Mouse (Mus musculus) cerebellum, postnatal 10 days (tissue): ENCODE measurements around the gene Crocc.

ENCODE experiments used
- DNase-seq, 2 experiments: peaks; one replicate each; pipeline ENCODE4 v3.0.0; 2021; ENCODE audit warnings: mixed read lengths in 2 of 2

The Crocc gene

DNA sequence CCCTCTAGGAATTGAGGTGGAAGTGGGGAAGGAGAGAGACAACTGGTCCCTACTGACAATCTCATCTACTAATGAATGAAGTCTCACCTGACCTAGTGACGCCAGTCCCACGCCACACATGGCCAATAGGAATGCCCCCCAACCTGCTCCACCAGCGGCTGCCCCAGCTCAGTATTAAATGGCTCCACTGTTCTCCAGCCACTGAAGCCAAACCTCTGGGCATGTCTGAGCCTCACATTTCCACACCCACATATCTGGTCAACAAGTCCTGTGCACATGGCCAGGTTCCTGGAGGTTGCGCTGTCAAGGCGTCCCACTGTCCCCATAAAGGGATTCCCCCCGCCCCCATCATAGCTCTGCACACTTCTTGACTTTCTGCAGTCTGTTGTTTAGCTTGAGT is 75.8 kb downstream of the Crocc start:
- DNase-seq, result no peak

DNA sequence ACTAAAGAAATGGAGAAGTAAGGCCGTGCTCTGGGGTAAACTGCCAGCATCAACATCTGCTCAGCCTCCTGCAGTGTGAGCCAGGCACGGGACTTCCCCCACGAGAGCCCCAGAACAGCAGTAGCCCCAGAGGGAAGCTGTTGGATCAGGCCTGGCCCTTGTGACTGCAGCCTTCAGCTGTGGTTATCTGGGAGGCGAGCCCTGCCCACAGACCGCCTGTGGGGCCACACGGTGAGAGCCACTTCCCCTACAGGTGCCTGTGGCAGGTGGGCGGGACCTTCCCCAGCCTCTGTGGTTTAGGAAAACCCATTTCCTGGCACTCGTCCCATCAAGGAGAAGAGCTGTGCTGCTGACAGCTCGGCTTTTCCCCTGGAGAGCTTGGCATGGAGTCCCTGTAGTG is 76.9 kb downstream of the Crocc start:
- peak in 1 of 2 experiments; percentile 42 for DNase-seq

DNA sequence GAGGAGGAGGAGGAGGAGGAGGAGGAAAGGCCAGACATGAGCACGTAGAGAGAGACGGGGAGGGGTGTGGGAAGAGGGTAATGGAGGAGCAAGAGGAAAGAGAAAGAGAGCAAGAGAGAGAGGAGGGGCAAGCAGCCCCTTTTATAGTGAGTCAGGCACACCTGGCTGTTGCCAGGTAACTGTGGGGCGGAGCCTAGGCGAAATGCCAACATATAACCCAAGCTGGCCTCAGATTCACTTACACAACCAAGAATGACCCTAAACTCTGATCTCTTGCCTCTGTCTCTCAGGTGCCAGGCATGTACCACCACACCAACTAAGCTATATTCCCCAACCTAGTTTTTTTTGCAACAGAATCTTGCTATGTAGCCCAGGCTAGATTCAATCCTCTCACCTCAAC is 77.5 kb downstream of the Crocc start:
- no peak for DNase-seq

DNA sequence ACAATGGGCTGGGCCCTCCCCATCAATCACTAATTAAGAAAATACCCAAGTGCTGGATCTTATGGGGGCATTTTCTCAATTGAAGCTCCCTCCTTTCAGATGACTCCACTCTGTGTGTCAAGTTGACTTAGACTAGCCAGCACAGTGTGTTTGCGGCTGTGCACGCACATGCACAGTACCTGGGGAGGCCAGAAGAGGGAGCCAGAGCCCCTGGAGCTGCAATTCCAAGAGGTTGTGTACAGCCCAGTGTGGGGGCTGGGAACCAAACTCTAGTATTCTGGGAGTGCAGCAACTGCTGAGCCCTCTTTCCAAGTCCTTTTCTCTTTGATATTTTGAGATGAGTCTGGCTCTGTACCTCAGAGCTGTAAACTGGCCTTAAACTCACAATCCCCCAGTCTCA is 78.7 kb downstream of the Crocc start:
- DNase-seq, result peak in 1 of 2 experiments; percentile 32

DNA sequence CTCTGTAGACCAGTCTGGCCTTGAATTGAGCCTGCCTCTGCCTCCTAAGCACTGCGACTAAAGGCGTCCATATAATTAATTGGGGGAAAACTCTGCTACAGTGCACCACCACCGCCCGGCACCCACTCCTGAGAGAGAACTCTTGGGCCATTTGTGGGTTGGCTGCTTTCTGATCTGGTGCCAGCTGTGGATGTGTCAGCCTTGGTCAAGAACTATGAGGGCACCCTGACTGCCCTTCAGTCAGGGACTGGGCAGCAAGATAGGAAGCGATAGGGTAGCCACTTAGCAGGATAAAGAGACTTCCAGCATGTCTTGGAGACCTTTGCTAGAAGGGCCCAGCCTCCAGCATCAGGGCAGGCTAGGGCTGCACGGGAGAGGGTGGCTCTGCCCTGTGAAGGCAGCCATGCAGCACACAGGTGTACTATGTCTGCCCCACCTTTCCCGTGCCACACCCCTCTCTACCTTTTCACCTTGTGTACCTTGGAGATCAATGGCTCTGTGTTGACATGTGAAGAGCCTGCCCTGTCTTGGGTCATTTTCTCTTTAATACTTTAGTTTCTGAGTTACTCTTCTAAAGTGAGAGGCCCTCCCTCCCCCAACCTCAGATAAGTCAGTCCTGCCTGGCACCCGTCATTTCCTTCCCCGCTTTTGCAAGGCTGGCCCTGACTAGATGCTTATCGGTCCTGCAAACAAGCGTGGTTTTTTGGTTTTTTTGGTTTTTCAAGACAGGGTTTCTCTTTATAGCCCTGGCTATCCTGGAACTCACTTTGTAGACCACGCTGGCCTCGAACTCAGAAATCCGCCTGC is 82.3 kb downstream of the Crocc start:
- DNase-seq, result no peak

DNA sequence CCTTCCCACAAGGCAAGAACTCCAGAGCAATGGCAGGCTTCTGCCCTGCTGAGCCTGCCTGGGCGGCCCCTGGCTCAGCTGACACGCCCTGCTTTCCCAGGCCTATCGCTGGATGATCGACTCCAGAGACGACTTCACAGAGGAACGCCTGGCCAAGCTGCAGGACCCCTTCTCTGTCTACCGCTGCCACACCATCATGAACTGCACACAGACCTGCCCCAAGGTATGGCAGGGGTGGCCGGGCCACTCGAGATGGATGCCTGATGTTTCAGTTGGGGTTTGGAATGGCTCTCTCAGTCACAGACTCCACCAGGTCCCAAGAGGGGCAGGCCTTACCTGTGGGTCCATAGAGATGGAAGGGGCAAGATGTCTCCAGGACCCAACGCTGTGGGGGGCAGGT is 83.1 kb downstream of the Crocc start:
- DNase-seq, result no peak

DNA sequence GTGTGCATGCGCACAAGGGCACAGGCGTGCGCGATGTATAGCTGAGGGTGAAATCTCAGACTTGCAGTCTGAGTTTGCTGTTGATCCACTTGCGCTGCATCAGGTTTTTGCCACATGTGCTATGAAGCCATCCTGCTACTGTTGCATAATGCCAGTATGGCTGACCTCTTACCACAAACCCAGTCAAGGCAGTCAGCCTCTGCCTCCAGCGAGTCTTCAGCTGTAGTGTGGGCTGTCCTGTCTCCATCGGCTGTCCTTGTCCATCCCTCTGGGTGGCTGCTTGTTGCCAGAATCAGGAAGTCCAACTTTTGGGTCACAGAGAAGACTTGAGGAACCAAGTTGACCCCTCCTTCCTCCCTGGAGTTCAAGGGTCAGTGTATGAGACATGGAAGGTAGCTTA is 85.0 kb downstream of the Crocc start:
- no peak for DNase-seq

DNA sequence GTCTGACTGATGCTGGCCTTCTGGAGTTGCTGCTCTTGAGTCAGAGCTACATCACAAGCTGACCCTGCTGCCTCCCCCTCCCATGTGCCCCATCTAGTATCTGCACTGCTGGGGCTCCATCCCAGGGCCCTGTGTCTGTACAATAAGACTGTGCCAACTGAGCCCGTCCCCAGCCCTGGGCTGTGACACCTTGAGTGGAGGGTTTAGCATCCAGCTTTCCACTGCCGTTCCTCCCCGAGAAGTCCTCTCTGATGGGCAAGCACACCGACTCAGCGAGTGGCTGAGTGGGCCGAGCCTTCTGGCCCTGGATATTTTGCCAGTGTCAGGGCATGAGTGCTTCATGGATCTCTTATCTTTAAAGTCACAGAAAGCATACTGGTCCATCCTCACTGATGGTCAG is 85.9 kb downstream of the Crocc start:
- no peak for DNase-seq

DNA sequence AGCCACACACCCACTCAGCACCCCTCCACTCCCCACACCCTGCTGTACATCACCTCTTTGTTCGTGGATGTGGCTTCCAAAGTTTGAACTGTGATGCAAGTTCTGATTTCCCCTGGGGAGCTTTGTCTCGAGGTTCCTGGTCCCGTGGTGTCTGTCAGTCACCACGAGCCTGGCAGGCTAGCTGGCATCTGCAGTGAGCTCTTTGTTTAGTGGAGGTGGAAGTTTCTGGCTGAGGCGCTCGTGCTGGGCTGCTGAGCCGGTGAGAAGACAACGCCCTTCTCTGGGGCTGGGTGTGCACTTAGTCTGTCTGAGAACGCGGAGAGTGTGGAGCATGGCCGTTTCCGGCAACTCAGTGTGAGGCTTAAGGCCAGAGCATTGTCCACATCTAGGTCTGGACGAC is 88.7 kb downstream of the Crocc start:
- DNase-seq, result no peak

DNA sequence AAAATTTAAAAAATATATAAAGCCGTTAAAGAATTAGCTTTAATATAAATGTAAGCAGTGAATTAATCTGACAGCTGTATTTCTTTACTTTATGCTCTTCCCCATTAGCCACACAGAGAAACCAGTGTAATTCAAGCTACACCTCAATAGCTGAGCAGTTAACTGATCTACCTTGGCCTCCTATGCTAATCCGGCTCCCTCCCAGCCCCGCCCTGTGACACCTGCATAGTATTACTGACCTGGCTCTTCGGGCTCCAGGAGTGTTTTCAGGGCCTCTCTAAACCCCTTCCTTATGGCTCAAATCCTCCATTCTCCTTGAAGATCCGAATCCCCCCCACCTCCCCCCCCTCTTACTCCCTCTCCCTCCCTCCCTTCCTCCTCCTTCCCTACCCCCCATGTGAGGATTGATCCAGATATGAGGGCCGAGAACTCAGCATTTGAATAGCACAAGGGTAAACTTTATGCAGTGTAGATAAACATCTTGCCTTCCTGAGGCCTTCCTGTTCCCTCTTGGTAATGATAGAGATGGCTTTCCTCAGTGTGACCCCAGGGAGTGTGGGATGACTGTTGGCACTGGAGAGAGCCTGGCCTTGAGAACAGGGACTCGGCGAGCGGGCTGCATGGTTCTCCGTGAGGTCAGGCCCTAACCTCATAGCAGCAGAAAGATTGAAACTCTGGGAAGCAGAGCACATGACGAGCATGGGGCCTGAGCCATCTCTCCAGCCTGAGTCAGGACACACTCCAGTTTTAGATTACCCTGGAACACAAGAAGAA is 92.8 kb downstream of the Crocc start:
- DNase-seq, result no peak
